Mouse (Mus musculus): ENCODE measurements around the gene Pym1. TPM values are rescaled to one million over a fixed set of nuclear protein-coding genes. Genes with fewer than 3 reads are reported as not detected.

Pym1 gene
- polyA plus RNA-seq, 1 experiment from 2014 or later, result 54.6 TPM

GRCm38 (mm10) chr10:128746972-128747645, 580 bp upstream of the Pym1 start:
- peak overlapping the region; percentile 83 for H3K9ac ChIP-seq (replicated peaks)
- H3K9me3 ChIP-seq, result no peaks in the 10 kb centered on the region
- H3K4me1 ChIP-seq, result peaks cover 32% of the 10 kb centered on the region
- H3K27ac ChIP-seq (replicated peaks), result peak overlapping the region; percentile 91
- no peaks in the 10 kb centered on the region; the same call in 1 of the 2 replicates for H3K36me3 ChIP-seq
- peaks cover 46% of the 10 kb centered on the region for H3K27me3 ChIP-seq
- peak overlapping the region; percentile 67 for H3K4me3 ChIP-seq
- WGBS, result 36% methylated on average over 9 of the region's 9 CpGs
- H3K4me2 ChIP-seq (replicated peaks), result peak overlapping the region; percentile 89
- ATAC-seq (ENCODE audit: low FRiP score, low read depth), result no peak

GRCm38 (mm10) chr10:128748252-128748864, 669 bp downstream of the Pym1 start:
- WGBS, result under 1% methylated on average over 37 of the region's 37 CpGs
- Histone ChIP-seq H3K9me3 (no peaks in the 10 kb centered on the region), H3K27me3 (peaks cover 33% of the 10 kb centered on the region), H3K27ac (replicated peaks) (peak overlapping the region; percentile 91), H3K4me1 (peaks cover 32% of the 10 kb centered on the region), H3K4me3 (peak overlapping the region; percentile 67), H3K9ac (replicated peaks) (peak overlapping the region; percentile 83), H3K4me2 (replicated peaks) (peak overlapping the region; percentile 89), H3K36me3 (peaks cover 9% of the 10 kb centered on the region)
- peak; percentile 93 for ATAC-seq (ENCODE audit: low FRiP score, low read depth)

- no peaks in the 10 kb centered on the region for H3K9me3 ChIP-seq
- H3K27ac ChIP-seq (replicated peaks), result no peak overlapping the region
- no peaks in the 10 kb centered on the region for H3K27me3 ChIP-seq
- H3K4me3 ChIP-seq, result no peak overlapping the region
- 78% methylated on average over 2 of the region's 2 CpGs for WGBS
- no peak overlapping the region for H3K4me2 ChIP-seq (replicated peaks)
- no peak overlapping the region for H3K9ac ChIP-seq (replicated peaks)
- no peak for ATAC-seq (ENCODE audit: low FRiP score, low read depth)
- no peaks in the 10 kb centered on the region for H3K4me1 ChIP-seq
- H3K36me3 ChIP-seq, result 0 out of 2 replicates have a peak, but pooled peaks cover 7% of the 10 kb centered on the region
These were observed 25.2 kb downstream of the Pym1 start for GRCm38 (mm10) chr10:128772895-128773294.

- no peak for ATAC-seq (ENCODE audit: low FRiP score, low read depth)
- H3K4me3 ChIP-seq, result no peak overlapping the region
- H3K9ac ChIP-seq (replicated peaks), result no peak overlapping the region
- no peak overlapping the region for H3K4me2 ChIP-seq (replicated peaks)
- H3K9me3 ChIP-seq, result no peaks in the 10 kb centered on the region
- H3K27ac ChIP-seq (replicated peaks), result no peak overlapping the region
- H3K27me3 ChIP-seq, result no peaks in the 10 kb centered on the region
- WGBS, result 36% methylated on average over 5 of the region's 5 CpGs
- H3K4me1 ChIP-seq, result no peaks in the 10 kb centered on the region
- H3K36me3 ChIP-seq, result no peaks in the 10 kb centered on the region
These were observed 26.0 kb downstream of the Pym1 start for GRCm38 (mm10) chr10:128773685-128774084.

GRCm38 (mm10) chr10:128778441-128778840, 30.8 kb downstream of the Pym1 start:
- H3K27ac ChIP-seq (replicated peaks), result no peak overlapping the region
- H3K9me3 ChIP-seq, result no peaks in the 10 kb centered on the region
- no peak for ATAC-seq (ENCODE audit: low FRiP score, low read depth)
- WGBS, result 85% methylated on average over 2 of the region's 2 CpGs
- H3K36me3 ChIP-seq, result no peaks in the 10 kb centered on the region
- no peaks in the 10 kb centered on the region for H3K4me1 ChIP-seq
- H3K9ac ChIP-seq (replicated peaks), result no peak overlapping the region
- no peaks in the 10 kb centered on the region for H3K27me3 ChIP-seq
- H3K4me3 ChIP-seq, result no peak overlapping the region
- no peak overlapping the region for H3K4me2 ChIP-seq (replicated peaks)

- ATAC-seq (ENCODE audit: low FRiP score, low read depth), result no peak
- no peak overlapping the region for H3K27ac ChIP-seq (replicated peaks)
- no peaks in the 10 kb centered on the region for H3K27me3 ChIP-seq
- peaks cover 7% of the 10 kb centered on the region for H3K9me3 ChIP-seq
- no peak overlapping the region for H3K9ac ChIP-seq (replicated peaks)
- WGBS, result 28% methylated on average over 8 of the region's 8 CpGs
- no peaks in the 10 kb centered on the region for H3K4me1 ChIP-seq
- no peaks in the 10 kb centered on the region for H3K36me3 ChIP-seq
- no peak overlapping the region for H3K4me2 ChIP-seq (replicated peaks)
- no peak overlapping the region for H3K4me3 ChIP-seq
These were observed 31.5 kb downstream of the Pym1 start for GRCm38 (mm10) chr10:128779011-128779795.

GRCm38 (mm10) chr10:128780200-128780599, 32.5 kb downstream of the Pym1 start:
- Histone ChIP-seq H3K4me1 (no peaks in the 10 kb centered on the region), H3K27me3 (no peaks in the 10 kb centered on the region), H3K9ac (replicated peaks) (no peak overlapping the region), H3K27ac (replicated peaks) (no peak overlapping the region), H3K4me3 (no peak overlapping the region), H3K4me2 (replicated peaks) (no peak overlapping the region), H3K36me3 (no peaks in the 10 kb centered on the region), H3K9me3 (peaks cover 10% of the 10 kb centered on the region)
- WGBS, result 95% methylated on average over 1 of the region's 1 CpGs
- ATAC-seq (ENCODE audit: low FRiP score, low read depth), result no peak

GRCm38 (mm10) chr10:128790398-128791124, 42.9 kb downstream of the Pym1 start, which contains the start of gene Mmp19:
Mmp19 (plus strand) TSS chr10:128790910.
- Histone ChIP-seq H3K4me1 (no peaks in the 10 kb centered on the region), H3K27ac (replicated peaks) (no peak within 1 kb of the TSS), H3K4me2 (replicated peaks) (no peak within 1 kb of the TSS), H3K36me3 (no peaks in the 10 kb centered on the region), H3K27me3 (peaks cover 2% of the 10 kb centered on the region; the same call in 1 of the 2 replicates), H3K4me3 (no peak within 1 kb of the TSS), H3K9me3 (no peaks in the 10 kb centered on the region), H3K9ac (replicated peaks) (no peak within 1 kb of the TSS)
- ATAC-seq (ENCODE audit: low FRiP score, low read depth), result no peak
- 62% methylated on average over 7 of the region's 7 CpGs for WGBS

GRCm38 (mm10) chr10:128792041-128792440, 44.4 kb downstream of the Pym1 start:
- no peak overlapping the region for H3K4me2 ChIP-seq (replicated peaks)

GRCm38 (mm10) chr10:128793258-128793657, 45.6 kb downstream of the Pym1 start:
- ATAC-seq (ENCODE audit: low FRiP score, low read depth), result no peak
- H3K4me1 ChIP-seq, result no peaks in the 10 kb centered on the region
- H3K27me3 ChIP-seq, result peaks cover 2% of the 10 kb centered on the region; the same call in 1 of the 2 replicates
- H3K27ac ChIP-seq (replicated peaks), result no peak overlapping the region
- no peak overlapping the region for H3K9ac ChIP-seq (replicated peaks)
- WGBS, result 95% methylated on average over 1 of the region's 1 CpGs
- no peak overlapping the region for H3K4me3 ChIP-seq
- H3K36me3 ChIP-seq, result no peaks in the 10 kb centered on the region
- H3K4me2 ChIP-seq (replicated peaks), result no peak overlapping the region
- no peaks in the 10 kb centered on the region for H3K9me3 ChIP-seq

More at GRCm38 (mm10) chr10:128792041-128792440, 44.4 kb downstream of the Pym1 start:
- no peak for ATAC-seq (ENCODE audit: low FRiP score, low read depth)
- no peaks in the 10 kb centered on the region for H3K9me3 ChIP-seq
- H3K27me3 ChIP-seq, result peaks cover 2% of the 10 kb centered on the region; the same call in 1 of the 2 replicates
- H3K4me3 ChIP-seq, result no peak overlapping the region
- H3K4me1 ChIP-seq, result no peaks in the 10 kb centered on the region
- no peak overlapping the region for H3K9ac ChIP-seq (replicated peaks)
- no peaks in the 10 kb centered on the region for H3K36me3 ChIP-seq
- no peak overlapping the region for H3K27ac ChIP-seq (replicated peaks)

- WGBS, result 90% methylated on average over 5 of the region's 5 CpGs
- Histone ChIP-seq H3K27me3 (peaks cover 2% of the 10 kb centered on the region; the same call in 1 of the 2 replicates), H3K4me2 (replicated peaks) (no peak overlapping the region), H3K4me1 (no peaks in the 10 kb centered on the region), H3K36me3 (no peaks in the 10 kb centered on the region), H3K27ac (replicated peaks) (no peak overlapping the region), H3K9ac (replicated peaks) (no peak overlapping the region), H3K9me3 (no peaks in the 10 kb centered on the region), H3K4me3 (no peak overlapping the region)
- no peak for ATAC-seq (ENCODE audit: low FRiP score, low read depth)
These were observed 46.7 kb downstream of the Pym1 start for GRCm38 (mm10) chr10:128794391-128794790.
